Mouse (Mus musculus) c-Kit-negative CD71-positive TER-119-positive erythroid progenitor cells, embryonic 14.5 days (primary cell): ENCODE data around the gene Tasp1.
"Not testable (repeated sequence)": the region's sequence is repeated elsewhere in the genome, so short reads cannot be mapped to it uniquely, and the experiment has no call there.

Experiments used
- DNase-seq: peaks from one replicate; pipeline ENCODE4 v3.0.0-alpha.2; 2013; ENCODE audit warnings: low read depth, low spot score

The Tasp1 gene

DNA sequence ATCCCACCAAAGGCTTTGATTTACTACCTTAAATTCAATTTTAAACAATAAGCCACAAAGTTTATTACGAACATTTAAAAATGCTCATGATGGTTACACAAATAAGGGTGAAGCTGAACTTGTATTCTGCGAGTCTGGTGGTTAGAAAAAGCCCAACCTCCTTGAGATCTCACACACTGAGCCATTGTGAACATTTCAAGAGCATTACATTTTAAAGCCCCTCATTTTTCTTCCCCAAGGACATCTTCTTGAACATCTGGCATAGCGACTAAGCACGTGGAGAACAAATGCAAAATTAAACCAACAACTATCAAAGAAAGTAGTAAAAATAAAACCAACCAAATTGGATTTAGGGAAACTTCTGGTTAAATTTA, 182.4 kb downstream of the Tasp1 start:
- no peak for DNase-seq

DNA sequence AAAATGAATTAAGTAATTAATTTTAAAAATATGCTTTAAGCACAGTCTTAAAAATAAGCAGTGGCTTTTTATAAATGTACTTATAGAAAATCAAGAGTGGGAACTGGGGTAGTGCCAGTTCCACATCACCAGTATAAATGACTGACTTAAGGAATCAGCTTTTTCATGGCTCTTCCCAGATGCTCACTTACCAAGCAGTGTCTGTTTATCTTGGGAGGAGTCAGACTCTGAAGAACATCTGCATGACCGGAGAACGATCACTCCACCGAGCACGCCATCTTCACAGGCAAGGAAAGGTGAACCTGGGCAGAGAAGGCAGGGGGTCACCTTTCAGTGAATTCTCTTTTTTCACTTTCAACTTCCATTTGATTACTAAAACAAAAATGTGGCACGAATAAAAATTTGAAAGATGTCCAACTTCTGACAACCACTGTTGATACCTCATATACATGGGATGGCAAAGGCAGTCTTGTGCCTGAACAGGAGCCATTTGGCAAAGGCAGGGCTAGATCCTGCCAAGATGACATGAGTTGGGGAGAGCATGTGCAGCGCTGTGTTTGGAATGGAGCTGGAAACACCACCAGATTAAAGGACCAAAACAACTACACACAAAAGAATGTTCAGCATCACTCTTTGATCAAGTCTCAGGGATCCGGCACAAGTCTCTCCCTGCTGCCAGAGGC, 182.9 kb downstream of the Tasp1 start:
- DNase-seq: no peak

DNA sequence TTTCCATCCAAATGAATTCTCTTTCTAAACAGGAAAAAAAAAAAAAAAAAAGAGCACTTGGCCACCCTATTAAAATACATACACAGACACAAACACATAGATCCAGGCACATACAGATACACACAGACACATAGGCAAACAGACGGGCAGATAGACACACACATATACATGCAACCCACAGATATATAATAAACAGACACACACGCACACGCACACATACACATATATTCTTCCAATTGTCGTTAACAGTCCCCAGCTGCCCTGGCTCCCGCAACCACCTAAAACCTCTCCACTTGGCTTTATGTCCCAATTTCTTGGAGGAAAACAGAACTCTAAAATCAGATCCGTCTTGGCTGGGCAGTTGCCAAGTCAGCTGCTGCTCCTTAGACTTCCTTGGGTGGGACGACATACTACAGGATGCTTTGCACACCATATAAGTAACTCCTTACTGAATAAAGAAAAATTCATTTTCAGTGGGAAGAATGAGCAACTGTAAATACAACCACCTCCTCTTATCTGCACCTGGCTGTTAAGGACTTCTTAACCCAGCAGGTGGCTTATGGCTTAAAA, 188.5 kb downstream of the Tasp1 start:
- no peak for DNase-seq

DNA sequence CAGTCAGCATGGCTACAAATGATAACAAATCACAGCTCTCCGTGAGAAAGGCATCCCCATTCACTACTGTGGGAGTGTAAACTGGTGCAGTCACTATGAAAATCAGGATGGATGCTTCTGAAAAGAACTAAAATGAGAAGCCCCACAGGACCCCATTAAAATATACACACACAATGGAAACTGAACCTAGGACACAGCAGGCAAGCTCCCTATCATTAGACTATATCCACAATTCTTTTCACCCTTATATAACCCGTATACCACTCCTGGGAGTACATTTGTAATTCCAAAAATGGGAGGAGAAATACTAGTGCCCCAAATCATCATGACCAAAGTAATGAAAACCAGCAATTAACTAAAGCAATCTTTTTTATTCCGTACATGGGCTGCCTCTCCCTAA, 190.7 kb downstream of the Tasp1 start:
- no peak for DNase-seq

DNA sequence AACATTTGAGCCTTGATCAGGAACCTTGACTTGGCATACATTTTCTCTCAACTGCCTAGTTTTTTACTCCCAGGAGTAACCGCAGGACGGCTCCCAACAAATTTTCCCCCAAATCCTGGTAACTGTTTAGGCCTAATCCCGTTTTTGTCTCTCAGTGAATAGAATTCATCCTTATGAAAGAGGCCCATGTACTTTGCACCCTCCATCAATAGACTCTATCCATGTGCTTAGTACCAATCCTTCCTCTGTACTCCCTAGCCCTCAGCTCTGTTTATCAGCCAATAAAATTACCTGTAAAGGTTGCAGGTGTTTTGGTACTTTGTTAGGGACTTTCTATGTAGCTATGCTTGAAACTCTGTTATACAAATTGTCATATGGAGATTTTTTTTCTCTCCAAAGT, 192.4 kb downstream of the Tasp1 start:
- no peak for DNase-seq

DNA sequence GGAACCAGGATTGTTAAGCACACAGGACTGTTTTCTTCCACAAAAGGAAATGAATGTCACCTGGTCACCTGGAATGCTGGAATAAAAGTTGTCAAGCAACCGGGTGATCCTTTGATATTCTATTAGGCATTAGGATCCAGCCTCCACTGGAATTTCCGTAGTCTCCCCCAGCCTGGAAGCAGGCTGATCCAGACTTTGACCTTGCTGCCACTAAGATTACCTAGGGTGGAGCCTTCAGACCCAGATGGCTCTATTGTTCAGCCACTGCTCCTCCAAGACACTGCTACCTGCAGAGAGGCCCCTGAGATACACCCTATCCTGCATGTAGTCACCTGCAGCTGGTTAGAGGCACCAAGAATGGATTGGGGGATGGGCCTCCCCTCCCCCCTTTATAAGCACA, 192.8 kb downstream of the Tasp1 start:
- DNase-seq: no peak

DNA sequence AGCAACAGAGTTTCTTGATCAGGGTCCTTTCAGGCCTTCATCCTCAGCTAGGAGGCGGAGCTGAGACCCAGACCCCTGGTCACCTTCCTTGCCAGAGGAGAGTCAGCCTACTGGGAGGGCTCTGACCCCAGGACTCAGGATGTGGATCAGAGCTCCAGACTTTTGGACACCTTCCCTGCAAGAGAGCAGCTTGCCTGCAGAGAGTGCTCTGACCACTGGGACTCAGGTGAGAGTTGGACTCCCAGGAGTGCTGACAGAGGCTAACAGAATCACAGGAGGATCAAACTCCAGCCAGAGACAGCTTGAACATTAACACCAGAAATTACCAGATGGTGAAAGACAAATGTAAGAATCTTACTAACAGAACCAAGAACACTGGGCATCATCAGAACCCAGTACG, 197.5 kb downstream of the Tasp1 start:
- DNase-seq: not testable (repeated sequence)

DNA sequence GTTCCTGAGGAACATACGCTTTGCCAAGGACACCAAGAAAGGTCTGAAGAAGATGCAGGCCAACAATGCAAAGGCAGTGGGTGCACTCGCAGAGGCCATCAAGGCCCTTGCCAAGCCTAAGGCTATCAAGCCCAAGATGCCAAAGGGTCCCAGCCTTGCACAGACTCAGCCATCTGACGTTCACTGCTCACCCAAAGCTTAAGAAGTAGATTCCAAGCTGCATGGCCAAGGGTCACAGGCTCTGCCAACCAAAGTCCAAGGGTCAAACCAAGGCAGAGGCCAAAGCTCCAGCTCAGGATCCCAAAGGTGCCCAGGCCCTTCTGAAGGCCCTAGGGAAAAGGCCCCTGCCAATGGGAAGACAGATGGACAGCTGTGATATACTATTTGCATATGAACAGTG, 203.2 kb downstream of the Tasp1 start:
- not testable (repeated sequence) for DNase-seq

DNA sequence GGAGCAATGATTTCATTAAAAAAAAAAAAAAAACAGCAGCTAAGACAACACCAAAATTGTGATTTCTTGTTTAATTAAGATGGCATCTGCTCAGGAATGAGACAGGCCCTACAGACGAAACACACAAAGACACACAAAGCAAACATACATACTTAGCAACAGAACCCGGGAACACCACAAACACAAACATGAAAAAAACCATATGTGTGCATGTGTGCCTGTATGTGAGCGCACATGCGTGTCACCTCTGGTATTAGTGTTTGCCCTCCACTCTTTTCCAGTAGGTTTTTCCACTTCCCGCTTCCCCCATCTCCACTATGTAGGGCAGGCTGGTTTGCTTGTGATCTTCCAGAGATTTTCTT, 206.5 kb downstream of the Tasp1 start:
- DNase-seq: no peak

DNA sequence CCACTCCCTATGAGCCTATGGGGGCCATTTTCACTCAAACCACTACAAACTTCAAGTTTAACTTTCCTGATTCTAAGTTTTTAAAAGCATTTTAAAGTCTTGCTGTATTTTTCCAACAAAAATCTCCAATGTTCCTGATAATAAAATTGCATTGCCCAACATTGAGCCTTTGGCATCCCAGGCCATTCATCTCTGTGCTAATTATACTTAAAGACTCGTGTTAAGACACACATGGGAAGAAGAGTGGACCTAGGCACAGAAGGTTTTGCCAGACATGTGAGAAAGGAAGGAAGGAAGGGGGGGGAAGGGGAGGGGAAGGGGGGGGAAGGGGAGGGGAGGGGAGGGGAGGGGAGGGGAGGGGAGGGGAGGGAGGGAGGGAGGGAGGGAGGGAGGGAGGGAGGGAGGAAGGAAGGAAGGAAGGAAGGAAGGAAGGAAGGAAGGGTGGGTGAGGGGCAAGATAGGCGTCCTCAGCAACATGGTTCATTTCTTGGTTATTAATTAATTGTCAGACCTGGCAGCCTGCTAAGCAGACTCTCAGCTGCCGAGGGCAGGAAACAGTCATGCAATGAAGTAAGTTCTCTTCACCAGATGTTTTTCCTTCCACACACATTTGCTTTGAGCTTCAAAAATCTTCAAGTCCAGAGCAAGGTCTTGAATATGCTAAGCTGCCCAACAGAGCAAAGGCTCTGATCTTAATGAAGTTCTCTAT, 207.0 kb downstream of the Tasp1 start:
- DNase-seq: no peak

DNA sequence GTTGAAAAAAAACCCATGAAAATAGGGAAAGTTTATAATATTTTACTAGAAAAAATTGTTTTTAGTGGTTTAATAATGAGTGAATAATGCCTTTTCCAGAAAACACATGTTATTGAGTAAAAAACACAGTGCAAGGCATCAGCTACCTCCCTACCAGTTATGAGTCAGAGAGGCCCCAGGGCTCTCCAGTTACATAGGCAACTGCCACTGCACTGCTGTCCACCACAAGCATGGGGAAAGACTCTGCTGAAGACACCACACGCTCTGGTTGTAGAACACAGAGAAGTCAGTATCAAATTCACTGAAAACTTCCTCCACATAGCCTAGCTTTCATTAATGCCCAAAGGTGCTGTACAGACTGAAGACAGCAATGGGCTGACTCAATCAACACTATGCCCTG, 217.0 kb downstream of the Tasp1 start:
- DNase-seq: no peak

DNA sequence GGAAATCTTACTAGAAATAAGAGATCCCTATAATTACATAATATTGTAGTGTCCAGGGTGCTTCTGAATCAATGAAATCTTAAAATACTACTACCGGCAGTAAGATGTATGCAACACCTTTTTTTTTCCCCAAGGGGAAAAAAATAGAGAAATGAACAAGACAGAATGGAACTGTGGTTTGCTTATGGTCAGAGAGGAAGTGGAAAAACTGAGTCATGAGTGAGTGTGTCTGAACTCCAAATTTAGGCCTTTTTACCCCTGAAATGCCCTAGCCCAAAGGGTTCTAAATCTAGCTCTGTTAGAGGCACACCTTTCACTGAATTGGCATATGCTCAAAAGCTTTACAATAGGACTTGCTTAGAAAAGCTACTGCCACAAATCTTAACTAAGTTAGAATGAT, 225.2 kb downstream of the Tasp1 start:
- DNase-seq: no peak

DNA sequence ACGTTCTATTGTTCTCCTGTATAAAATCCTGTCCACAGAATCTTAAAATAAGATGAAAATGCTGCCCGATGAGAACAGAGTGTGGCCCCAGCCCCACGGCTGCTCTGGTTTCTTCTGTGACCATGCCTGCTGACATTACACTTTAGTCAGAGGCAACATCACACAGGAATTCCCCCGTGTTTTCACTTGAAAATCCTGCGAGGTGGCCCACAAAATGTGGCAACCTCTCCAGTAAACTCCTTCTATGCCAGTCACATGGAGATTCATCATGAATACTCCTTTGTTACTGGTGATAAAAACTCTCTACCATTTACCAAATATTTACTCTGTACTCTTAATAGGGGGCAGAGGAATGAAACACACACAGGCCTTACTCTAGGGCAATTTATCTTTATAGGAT, 225.7 kb downstream of the Tasp1 start:
- DNase-seq: no peak

DNA sequence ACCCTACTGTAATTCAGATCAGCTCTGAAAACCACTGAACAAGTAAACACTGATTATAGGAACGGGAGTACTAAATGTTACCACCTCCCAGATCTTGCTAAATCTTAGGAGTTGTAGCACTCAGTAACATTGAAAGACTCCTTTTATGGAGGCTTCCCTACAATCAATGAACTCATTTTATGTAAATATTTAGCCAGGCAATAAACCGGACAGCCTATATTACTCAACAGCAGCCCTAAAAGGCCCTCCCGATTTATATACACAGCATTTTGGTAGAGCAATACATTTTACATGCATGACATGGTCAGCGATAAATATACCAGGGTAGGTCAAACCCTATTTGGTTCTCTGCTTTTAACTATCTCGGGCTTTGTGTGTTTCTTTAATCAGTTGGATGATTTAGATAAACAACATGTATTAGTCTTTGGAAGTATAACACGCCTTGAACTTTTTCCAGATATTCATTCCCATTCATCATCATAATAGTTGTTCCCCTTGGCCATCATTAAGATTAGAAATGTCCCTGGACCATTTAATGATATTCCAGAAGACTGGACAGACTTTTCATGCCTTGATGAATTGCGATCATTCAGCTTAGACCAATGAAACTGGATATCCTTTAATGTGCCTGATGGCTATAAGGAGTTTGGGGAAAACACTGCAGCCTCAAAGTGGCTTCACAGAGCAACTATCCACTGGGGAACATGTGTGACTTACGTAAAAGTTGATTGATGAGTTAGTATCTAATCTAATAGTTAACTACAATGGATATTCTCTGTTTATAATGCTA, 244.8 kb downstream of the Tasp1 start:
- no peak for DNase-seq

DNA sequence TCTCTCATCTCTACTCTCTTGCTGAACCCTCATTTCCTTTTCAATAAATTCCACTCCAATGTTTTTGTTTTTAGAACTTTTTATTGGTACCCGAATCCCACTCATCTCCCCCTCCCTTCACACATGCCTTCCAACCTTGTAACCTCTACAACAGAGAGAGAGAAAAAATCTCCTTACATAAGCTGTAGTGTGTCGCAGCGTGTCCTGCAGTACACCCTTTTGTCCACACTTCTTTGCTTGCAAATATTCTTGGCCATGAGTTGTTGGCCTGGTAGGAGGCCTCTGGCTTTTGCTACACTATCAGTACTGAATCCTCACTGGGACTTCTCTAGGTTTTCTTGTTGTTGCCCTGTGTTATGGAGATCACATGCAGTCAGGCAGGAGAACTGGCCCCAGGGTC, 249.3 kb downstream of the Tasp1 start:
- no peak for DNase-seq

DNA sequence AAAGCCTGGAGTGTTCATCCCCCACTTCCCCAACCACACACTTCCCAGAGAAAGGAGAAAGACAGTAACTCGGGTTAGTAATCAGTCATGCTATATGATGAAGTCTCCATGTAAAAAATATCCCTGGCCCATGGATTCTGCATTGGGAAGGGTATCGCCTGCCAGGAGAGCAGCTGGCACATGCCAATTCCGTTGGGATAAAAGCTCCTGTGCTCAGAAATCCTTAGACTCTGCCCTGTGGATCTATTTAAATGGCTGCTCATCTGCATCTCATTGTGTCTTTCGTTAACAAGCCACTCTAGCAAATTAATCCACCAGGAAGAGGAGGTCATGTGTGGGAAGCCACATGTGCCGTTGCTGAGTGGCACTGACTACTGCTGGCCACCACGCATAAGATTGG, 258.7 kb downstream of the Tasp1 start:
- no peak for DNase-seq

DNA sequence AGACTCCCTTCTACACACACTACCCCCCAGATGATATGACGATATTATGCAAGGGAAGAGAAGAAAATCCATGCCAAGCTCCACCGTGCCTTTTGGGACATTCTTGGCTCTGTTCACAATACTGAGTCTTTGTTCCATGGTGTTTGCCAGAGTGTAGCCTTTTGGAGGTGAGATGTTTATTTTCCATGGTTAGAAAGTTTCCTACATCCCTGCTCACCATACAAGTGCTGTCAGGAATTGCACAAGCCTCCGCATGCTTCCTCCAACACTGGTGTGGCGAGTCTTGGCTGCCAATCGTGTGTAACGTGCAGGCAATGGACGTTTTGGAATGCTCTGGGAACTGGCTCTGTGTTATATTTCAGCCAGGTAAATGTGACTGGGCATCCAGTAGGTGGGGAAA, 262.6 kb downstream of the Tasp1 start:
- DNase-seq: no peak

DNA sequence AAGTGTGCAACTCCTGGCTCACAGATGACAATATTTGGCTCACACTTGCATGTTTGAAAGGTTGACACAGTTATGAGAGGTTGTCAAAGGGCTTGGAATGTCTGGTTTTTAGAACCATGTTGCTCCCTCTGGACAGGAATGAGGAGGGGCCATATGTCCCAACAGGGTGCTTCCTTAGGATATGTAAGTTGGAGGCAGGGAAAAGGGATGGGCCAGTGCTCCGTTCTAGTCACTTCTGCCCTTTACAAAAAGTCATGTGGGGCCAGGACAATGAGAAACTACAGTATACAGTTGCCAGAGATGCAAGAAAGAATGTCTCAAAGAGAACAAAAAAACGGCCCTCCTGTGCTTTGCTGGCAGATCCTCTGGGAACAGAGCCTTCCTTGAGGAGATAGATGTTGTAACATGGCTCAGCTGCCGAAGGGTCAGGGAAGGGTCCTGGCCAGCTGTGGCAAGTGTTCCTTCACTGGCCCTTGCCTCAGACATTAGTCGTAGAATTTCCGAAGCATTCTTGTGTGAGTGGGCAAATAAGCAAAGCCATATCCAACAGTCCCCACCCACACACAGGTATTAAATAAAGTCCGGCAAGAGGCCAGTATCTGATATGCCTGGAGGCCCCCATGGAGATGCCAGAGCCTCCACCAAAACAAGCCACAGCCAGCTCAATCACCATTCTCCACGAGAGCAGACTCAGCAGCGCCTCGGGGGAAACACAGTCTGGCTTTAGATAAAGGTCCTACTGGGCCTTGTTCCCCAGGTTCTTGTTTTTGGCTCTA, 274.1 kb downstream of the Tasp1 start:
- DNase-seq: no peak

DNA sequence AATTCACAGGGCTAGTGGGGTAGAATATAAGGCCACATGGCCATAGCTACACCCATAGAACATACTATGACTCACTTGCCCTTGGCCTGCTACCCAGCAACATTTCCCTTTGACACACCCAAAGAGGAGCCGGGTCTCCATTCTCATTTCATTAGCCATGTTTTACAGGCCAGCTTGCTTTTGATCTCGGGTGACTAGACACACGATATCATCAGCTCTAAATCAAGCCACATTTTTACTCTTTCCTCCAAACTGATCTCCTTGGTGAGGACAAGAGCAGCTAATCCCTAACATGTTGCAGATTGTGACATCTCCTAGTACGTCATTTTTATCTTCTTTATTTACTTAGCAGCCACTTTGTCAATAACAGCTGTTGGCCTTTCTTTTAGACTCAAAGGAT, 277.9 kb downstream of the Tasp1 start:
- DNase-seq: no peak

DNA sequence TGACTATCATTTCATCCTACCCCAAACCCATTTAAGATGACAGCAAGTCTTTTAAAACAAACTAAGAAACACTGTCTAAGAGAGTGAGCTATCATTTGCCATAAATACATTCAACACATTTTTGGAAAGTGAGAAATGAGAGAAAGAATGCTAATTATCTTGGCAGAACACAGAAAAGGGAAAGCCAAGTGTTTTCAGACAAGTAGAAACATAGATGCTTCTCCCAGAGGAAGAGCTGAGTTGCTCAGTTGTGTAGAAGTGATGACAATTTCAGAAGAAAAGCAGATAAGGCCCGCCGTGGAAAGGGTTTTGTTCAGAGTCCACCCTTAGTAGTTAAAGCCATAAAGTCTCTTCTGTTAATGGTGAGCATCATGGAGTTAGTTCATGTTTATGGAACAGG, 281.7 kb downstream of the Tasp1 start:
- no peak for DNase-seq

DNA sequence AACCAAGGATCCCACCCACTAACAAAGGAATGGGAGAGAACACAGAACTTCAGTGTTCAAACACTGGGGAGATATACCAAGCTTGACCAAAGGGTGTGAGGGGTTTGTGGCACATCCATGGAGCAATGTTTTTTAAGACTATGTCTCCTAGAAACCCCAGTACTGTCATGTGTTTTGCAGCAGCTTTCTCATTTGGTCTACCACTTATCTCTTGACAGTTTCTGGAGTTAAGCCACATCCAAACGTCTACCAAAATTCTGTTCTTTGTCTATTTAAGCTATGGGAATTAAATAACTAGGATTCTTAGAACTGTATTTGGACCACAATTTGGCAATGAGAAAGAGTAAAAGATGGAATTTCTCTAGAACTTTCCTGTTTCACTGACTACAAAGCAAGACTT, 282.1 kb downstream of the Tasp1 start:
- DNase-seq: no peak
